Comparison of ENCODE assay signal across 17 mouse cellular contexts in genomic region chr2:24453206-24453605, GRCm38 (mm10). TPM values are rescaled to one million over a fixed set of nuclear protein-coding genes. Genes with fewer than 3 reads are reported as not detected.
DNase-seq lines count a peak whose midpoint lies in the region; ATAC-seq and TF ChIP-seq lines count a peak whose summit lies in the region.
"Had no signal": no experiment of that assay in that cellular context is flagged by ENCODE, and none has a peak within 500 bp of the region (broad histone marks: within the 10 kb centered on the region; RNA-seq: fewer than 3 reads in every experiment).

No protein-coding gene starts in this region.

- no peaks in the 10 kb centered on the region for H3K27me3 ChIP-seq in intestine, embryonic 14.5 days (replicated peaks; ENCODE audit: control insufficient read depth, insufficient read depth, low read length)
- no peaks in the 10 kb centered on the region for H3K27me3 ChIP-seq in intestine, embryonic 15.5 days (replicated peaks)
- H3K27me3 ChIP-seq in neural tube, embryonic 14.5 days (ENCODE audit: control insufficient read depth, insufficient read depth, low read length): no peaks in the 10 kb centered on the region
- H3K27me3 ChIP-seq in forebrain, postnatal 0 days (ENCODE audit: insufficient read depth, low read length): no peaks in the 10 kb centered on the region; the same call in 1 of the 2 replicates
- no peaks in the 10 kb centered on the region for H3K27me3 ChIP-seq in midbrain, embryonic 10.5 days (ENCODE audit: low read depth, poor library complexity, severe bottlenecking)
- H3K27me3 ChIP-seq in liver, embryonic 12.5 days (replicated peaks): no peaks in the 10 kb centered on the region
- H3K27me3 ChIP-seq: hindbrain, embryonic 12.5 days had no signal

- no peak overlapping the region for H3K4me3 ChIP-seq in intestine, embryonic 14.5 days (ENCODE audit: low read depth, low read length)
- H3K4me3 ChIP-seq in intestine, embryonic 15.5 days (replicated peaks): no peak overlapping the region
- no peak overlapping the region for H3K4me3 ChIP-seq in neural tube, embryonic 14.5 days (ENCODE audit: low read depth, low read length)
- no peak overlapping the region for H3K4me3 ChIP-seq in forebrain, postnatal 0 days (ENCODE audit: low read depth, low read length)
- no peak overlapping the region for H3K4me3 ChIP-seq in midbrain, embryonic 10.5 days
- H3K4me3 ChIP-seq in liver, embryonic 12.5 days: no peak overlapping the region
- H3K4me3 ChIP-seq: forebrain, embryonic 12.5 days; hindbrain, embryonic 12.5 days; layer of hippocampus, adult 2 months had no signal

- H3K27ac ChIP-seq in intestine, embryonic 14.5 days (ENCODE audit: low read depth): no peak overlapping the region
- no peak overlapping the region for H3K27ac ChIP-seq in intestine, embryonic 15.5 days
- H3K27ac ChIP-seq in neural tube, embryonic 14.5 days (ENCODE audit: low read depth, low read length): peak overlapping the region; percentile 86; the same call in 1 of the 2 replicates
- no peak overlapping the region for H3K27ac ChIP-seq in forebrain, postnatal 0 days (ENCODE audit: low read depth, low read length)
- no peak overlapping the region for H3K27ac ChIP-seq in midbrain, embryonic 10.5 days (replicated peaks)
- H3K27ac ChIP-seq in liver, embryonic 12.5 days: no peak overlapping the region
- H3K27ac ChIP-seq: forebrain, embryonic 12.5 days; hindbrain, embryonic 12.5 days; layer of hippocampus, adult 2 months; macrophage had no signal

- WGBS in intestine, embryonic 14.5 days: 74% methylated on average over 5 of the region's 5 CpGs
- WGBS in intestine, embryonic 15.5 days: 70% methylated on average over 5 of the region's 5 CpGs
- WGBS in neural tube, embryonic 14.5 days: 72% methylated on average over 5 of the region's 5 CpGs
- WGBS in forebrain, postnatal 0 days: 88% methylated on average over 5 of the region's 5 CpGs
- 91% methylated on average over 5 of the region's 5 CpGs for WGBS in midbrain, embryonic 10.5 days
- 65% methylated on average over 5 of the region's 5 CpGs for WGBS in liver, embryonic 12.5 days (ENCODE audit: insufficient replicate concordance)

- H3K36me3 ChIP-seq in intestine, embryonic 14.5 days (ENCODE audit: control insufficient read depth, insufficient read depth, low read length): no peaks in the 10 kb centered on the region
- no peaks in the 10 kb centered on the region for H3K36me3 ChIP-seq in intestine, embryonic 15.5 days
- H3K36me3 ChIP-seq in neural tube, embryonic 14.5 days (ENCODE audit: control insufficient read depth, insufficient read depth, low read length): no peaks in the 10 kb centered on the region
- no peaks in the 10 kb centered on the region for H3K36me3 ChIP-seq in forebrain, postnatal 0 days (ENCODE audit: insufficient read depth)
- H3K36me3 ChIP-seq in midbrain, embryonic 10.5 days: no peaks in the 10 kb centered on the region
- no peaks in the 10 kb centered on the region for H3K36me3 ChIP-seq in liver, embryonic 12.5 days
- H3K36me3 ChIP-seq: forebrain, embryonic 12.5 days; hindbrain, embryonic 12.5 days had no signal

- TF ChIP-seq CTCF in forebrain, postnatal 0 days (IDR thresholded peaks at IDR 0.05; ENCODE audit: low read depth): no peak

- ATAC-seq in intestine, embryonic 14.5 days (replicated peaks; ENCODE audit: low FRiP score, low TSS enrichment, low read depth): no peak
- no peak for ATAC-seq in intestine, embryonic 15.5 days
- no peak for ATAC-seq in neural tube, embryonic 14.5 days (ENCODE audit: low read depth)
- ATAC-seq in forebrain, postnatal 0 days: no peak
- no peak for ATAC-seq in liver, embryonic 12.5 days

- no peaks in the 10 kb centered on the region for H3K9me3 ChIP-seq in intestine, embryonic 14.5 days (ENCODE audit: control insufficient read depth, low read length)
- H3K9me3 ChIP-seq in intestine, embryonic 15.5 days: no peaks in the 10 kb centered on the region
- no peaks in the 10 kb centered on the region for H3K9me3 ChIP-seq in neural tube, embryonic 14.5 days (ENCODE audit: control insufficient read depth, low read length)
- no peaks in the 10 kb centered on the region for H3K9me3 ChIP-seq in forebrain, postnatal 0 days (ENCODE audit: low read length)
- no peaks in the 10 kb centered on the region for H3K9me3 ChIP-seq in midbrain, embryonic 10.5 days (replicated peaks)
- no peaks in the 10 kb centered on the region for H3K9me3 ChIP-seq in liver, embryonic 12.5 days (replicated peaks)
- H3K9me3 ChIP-seq: forebrain, embryonic 12.5 days; hindbrain, embryonic 12.5 days had no signal

- peak; percentile 27 for DNase-seq in intestine, embryonic 14.5 days (ENCODE audit: low spot score)
- peak; percentile 65 for DNase-seq in gastrocnemius, adult 18-20 months (ENCODE audit: low spot score)
- DNase-seq in kidney, adult 8-10 months: peak; percentile 80 to 88
- DNase-seq in forebrain, postnatal 0 days: no peak
- no peak for DNase-seq in midbrain, embryonic 10.5 days (ENCODE audit: low spot score)
- DNase-seq: adrenal gland, postnatal 14 days; thymus, postnatal 4 days had no signal

- H3K4me1 ChIP-seq in intestine, embryonic 14.5 days (replicated peaks; ENCODE audit: control insufficient read depth, insufficient read depth, low read length): peaks cover 5% of the 10 kb centered on the region
- H3K4me1 ChIP-seq in intestine, embryonic 15.5 days (replicated peaks): no peaks in the 10 kb centered on the region
- peaks cover 11% of the 10 kb centered on the region; the same call in 1 of the 2 replicates for H3K4me1 ChIP-seq in neural tube, embryonic 14.5 days (ENCODE audit: control insufficient read depth, insufficient read depth, low read length)
- no peaks in the 10 kb centered on the region for H3K4me1 ChIP-seq in forebrain, postnatal 0 days (ENCODE audit: insufficient read depth)
- peaks cover 19% of the 10 kb centered on the region for H3K4me1 ChIP-seq in midbrain, embryonic 10.5 days
- no peaks in the 10 kb centered on the region for H3K4me1 ChIP-seq in liver, embryonic 12.5 days
- H3K4me1 ChIP-seq: hindbrain, embryonic 12.5 days had no signal

- no peak overlapping the region for H3K4me2 ChIP-seq in intestine, embryonic 14.5 days (ENCODE audit: low read length)
- no peak overlapping the region for H3K4me2 ChIP-seq in intestine, embryonic 15.5 days (replicated peaks)
- no peak overlapping the region for H3K4me2 ChIP-seq in neural tube, embryonic 14.5 days (ENCODE audit: low read depth, low read length)
- H3K4me2 ChIP-seq in forebrain, postnatal 0 days (ENCODE audit: low read depth): no peak overlapping the region
- no peak overlapping the region for H3K4me2 ChIP-seq in liver, embryonic 12.5 days
- H3K4me2 ChIP-seq: forebrain, embryonic 12.5 days; hindbrain, embryonic 12.5 days had no signal

- H3K9ac ChIP-seq in intestine, embryonic 14.5 days (ENCODE audit: low read length): no peak overlapping the region
- no peak overlapping the region for H3K9ac ChIP-seq in intestine, embryonic 15.5 days
- no peak overlapping the region for H3K9ac ChIP-seq in neural tube, embryonic 14.5 days (replicated peaks; ENCODE audit: low read depth, low read length)
- H3K9ac ChIP-seq in forebrain, postnatal 0 days: no peak overlapping the region
- H3K9ac ChIP-seq in liver, embryonic 12.5 days: no peak overlapping the region
- H3K9ac ChIP-seq: forebrain, embryonic 12.5 days; hindbrain, embryonic 12.5 days had no signal

RNA-seq across cellular contexts. Expression of gene Pax8, which starts 22.2 kb away (rescaled TPM):
- polyA plus RNA-seq in intestine, embryonic 14.5 days (2014; fragmentation: Nextera tagmentation; extraction: Ambion mirVana): 0.22 and 0.44 TPM in 2 replicates
- polyA plus RNA-seq in intestine, embryonic 15.5 days (2015; fragmentation: Nextera tagmentation; extraction: Ambion mirVana): 0.73 and 1.1 TPM in 2 replicates
- not detected for total RNA-seq in gastrocnemius, adult 18-20 months (2021)
- 56.9 and 64.1 TPM in 2 replicates for polyA plus RNA-seq in neural tube, embryonic 14.5 days (2014; fragmentation: Nextera tagmentation; extraction: Ambion mirVana)
- not detected in 2 replicates for total RNA-seq in forebrain, postnatal 0 days (2014; rRNA removed)
- 0.18 and 0.19 TPM in 2 replicates for polyA plus RNA-seq in forebrain, postnatal 0 days (2015; fragmentation: Nextera tagmentation; extraction: Ambion mirVana)
- 6.8 and 7.2 TPM in 2 replicates for polyA plus RNA-seq in midbrain, embryonic 10.5 days (2016; fragmentation: Nextera tagmentation; extraction: Ambion mirVana)
- not detected in 2 replicates for polyA plus RNA-seq in liver, embryonic 12.5 days (2016; fragmentation: Nextera tagmentation; extraction: Ambion mirVana)
- total RNA-seq: adrenal gland, postnatal 14 days; gastrocnemius, postnatal 36 days; layer of hippocampus, adult 2 months; left cerebral cortex, postnatal 25 days had no signal
- polyA plus RNA-seq: cortical plate, adult 2 months; macrophage had no signal

Comparison
In these comparisons a context has a peak if more than half of its experiments do, and no peak if none do; other contexts are left out.
1. DNase-seq: peak in intestine, embryonic 14.5 days (single experiment), gastrocnemius, adult 18-20 months (single experiment) and kidney, adult 8-10 months (2 of 2); none in forebrain, postnatal 0 days (single experiment) and midbrain, embryonic 10.5 days (single experiment).